Mouse (Mus musculus) testis, adult 2 months (tissue): ENCODE results near the gene Rnf220. TPM values are rescaled to one million over a fixed set of nuclear protein-coding genes. Genes with fewer than 3 reads are reported as not detected.

Source experiments
- H3K27ac ChIP-seq: fragments of 200-500 bp; 2 replicates; pipeline ENCODE4 v1.5.1; 2012; ENCODE audit warnings: low read depth, low read length; ENCODE audit not compliant: control insufficient read depth, insufficient read depth
- H3K27me3 ChIP-seq: fragments of 200-500 bp; 2 replicates; pipeline ENCODE4 v1.6.1; 2012; ENCODE audit warnings: mild to moderate bottlenecking, low read length, moderate library complexity; ENCODE audit not compliant: control insufficient read depth, insufficient read depth
- H3K36me3 ChIP-seq: fragments of 200-500 bp; 2 replicates; pipeline ENCODE4 v1.6.1; 2012; ENCODE audit warnings: mild to moderate bottlenecking, low read length; ENCODE audit not compliant: control insufficient read depth, insufficient read depth
- H3K4me1 ChIP-seq: fragments of 200-500 bp; 2 replicates; pipeline ENCODE4 v1.6.1; 2012; ENCODE audit warnings: low read length; ENCODE audit not compliant: control insufficient read depth, insufficient read depth
- H3K4me3 ChIP-seq: fragments of 200-500 bp; 2 replicates; pipeline ENCODE4 v1.5.1; 2012; ENCODE audit warnings: low read depth, mild to moderate bottlenecking, low read length, moderate library complexity, mixed read lengths; ENCODE audit not compliant: control insufficient read depth
- CTCF ChIP-seq: fragments of 200-500 bp; IDR thresholded peaks from 2 replicates; pipeline ENCODE4 v1.5.1; 2012; ENCODE audit warnings: low read depth, mild to moderate bottlenecking, inconsistent platforms, low read length, moderate library complexity; ENCODE audit not compliant: control insufficient read depth, insufficient read depth, insufficient replicate concordance
- POLR2A ChIP-seq: fragments of 200-500 bp; IDR thresholded peaks from 2 replicates; pipeline ENCODE4 v1.6.1; 2012; ENCODE audit warnings: low read depth, mild to moderate bottlenecking, inconsistent platforms, low read length, moderate library complexity; ENCODE audit not compliant: control insufficient read depth
- polyA plus RNA-seq: library from polyadenylated mRNA; depleted of rRNA; stranded (reverse); fragments of >200 nt; gene quantifications from 2 replicates; pipeline ENCODE4 v1.2.3, GENCODE M21; 2012

Gene Rnf220
- polyA plus RNA-seq, 1 experiment = 146 TPM

DNA sequence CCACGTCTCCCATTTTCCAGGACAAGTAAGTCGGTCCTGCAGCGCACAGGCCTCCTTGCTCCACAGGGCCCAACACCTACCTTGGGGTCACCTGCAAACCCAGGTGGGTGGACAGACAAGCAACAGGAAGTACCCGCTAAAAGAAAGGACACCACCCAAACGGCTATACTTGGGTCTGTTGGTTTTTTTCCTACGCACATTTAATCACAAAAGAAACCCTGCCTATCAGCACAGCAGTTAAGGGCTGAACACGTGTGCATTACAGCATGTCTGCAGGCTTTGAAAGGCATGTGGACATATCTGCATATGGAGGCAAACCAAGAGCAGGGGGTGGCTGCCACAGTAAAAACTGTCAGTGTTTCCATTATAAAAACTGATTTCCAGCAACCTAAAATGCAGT is 10.7 kb downstream of the Rnf220 start:
- H3K4me3 ChIP-seq = no peak overlapping the region
- no peak overlapping the region for H3K27ac ChIP-seq

DNA sequence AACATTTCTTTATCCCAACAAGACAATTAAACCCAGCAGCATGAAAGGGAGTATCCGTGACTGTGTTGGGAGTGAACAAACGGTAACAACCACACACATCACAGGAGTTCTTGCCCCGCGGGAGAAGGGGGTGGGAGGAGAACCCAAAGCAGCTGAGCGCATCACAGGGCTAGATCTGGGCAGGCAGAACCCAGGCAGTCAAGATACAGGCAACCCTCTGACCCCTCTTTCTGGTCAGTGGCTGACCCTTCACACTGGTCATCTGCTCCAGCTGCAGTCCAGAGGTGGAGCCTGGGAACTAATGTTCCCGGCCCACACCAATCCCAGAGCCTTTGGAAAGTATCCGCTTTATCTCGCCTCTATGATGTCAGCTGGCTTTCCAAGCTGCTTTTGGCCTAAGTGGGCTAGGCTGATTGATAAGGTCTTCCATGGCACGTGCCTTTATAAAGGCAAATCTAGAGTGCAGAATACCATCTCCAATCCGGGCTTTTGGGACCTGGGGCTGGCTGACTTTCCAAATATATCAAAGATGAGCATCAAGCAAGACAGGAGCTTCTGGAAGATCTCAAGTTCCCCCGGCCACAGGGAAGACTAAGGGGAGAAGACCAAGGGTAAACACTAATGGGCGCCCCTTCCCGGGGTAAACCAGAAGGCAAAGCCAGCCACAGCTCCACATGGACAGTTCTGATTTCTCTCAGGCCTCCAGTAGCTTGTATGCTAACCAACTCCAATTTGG is 11.6 kb downstream of the Rnf220 start:
- TF ChIP-seq CTCF (no peak), POLR2A (no peak)
- Histone ChIP-seq H3K4me1 (peaks cover 12% of the 10 kb centered on the region), H3K36me3 (no peaks in the 10 kb centered on the region)

More for the DNA sequence above, 10.7 kb downstream of the Rnf220 start:
- H3K4me1 ChIP-seq = peaks cover 12% of the 10 kb centered on the region
- no peaks in the 10 kb centered on the region for H3K36me3 ChIP-seq
- no peaks in the 10 kb centered on the region for H3K27me3 ChIP-seq
- TF ChIP-seq CTCF = no peak
- TF ChIP-seq POLR2A = no peak

GRCm38 (mm10) chr4:117484256-117485044 is 12.4 kb downstream of the Rnf220 start:
- Histone ChIP-seq H3K27me3 (no peaks in the 10 kb centered on the region), H3K36me3 (no peaks in the 10 kb centered on the region), H3K4me3 (peak overlapping the region; percentile 16), H3K27ac (no peak overlapping the region), H3K4me1 (peaks cover 12% of the 10 kb centered on the region)
- TF ChIP-seq POLR2A = no peak
- TF ChIP-seq CTCF = no peak

More for the DNA sequence above, 11.6 kb downstream of the Rnf220 start:
- H3K27ac ChIP-seq = no peak overlapping the region
- no peak overlapping the region for H3K4me3 ChIP-seq
- no peaks in the 10 kb centered on the region for H3K27me3 ChIP-seq

DNA sequence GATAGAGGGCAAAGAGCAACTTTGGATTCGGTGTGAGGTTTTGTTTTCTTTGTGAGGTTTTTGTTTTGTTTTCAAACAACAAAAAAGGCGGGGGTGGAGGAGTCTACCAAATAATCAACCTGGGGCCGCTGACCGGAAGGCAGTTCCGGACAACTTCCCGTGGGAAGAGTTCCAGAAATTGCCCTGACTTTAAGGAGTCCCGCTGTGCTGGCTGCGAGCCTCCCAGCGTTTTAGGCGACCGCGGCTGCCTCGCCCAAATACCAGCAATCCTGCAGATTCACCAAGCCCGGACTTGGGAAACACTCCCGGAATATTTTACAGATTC is 13.0 kb downstream of the Rnf220 start:
- H3K27me3 ChIP-seq = no peaks in the 10 kb centered on the region
- H3K4me3 ChIP-seq = peak overlapping the region; percentile 16
- H3K4me1 ChIP-seq = peaks cover 12% of the 10 kb centered on the region
- H3K36me3 ChIP-seq = no peaks in the 10 kb centered on the region
- no peak overlapping the region for H3K27ac ChIP-seq
- TF ChIP-seq POLR2A (no peak), CTCF (no peak)

- no peak overlapping the region for H3K27ac ChIP-seq
- no peaks in the 10 kb centered on the region for H3K27me3 ChIP-seq
- peaks cover 12% of the 10 kb centered on the region for H3K4me1 ChIP-seq
- no peaks in the 10 kb centered on the region for H3K36me3 ChIP-seq
- H3K4me3 ChIP-seq = no peak overlapping the region
- TF ChIP-seq POLR2A (no peak), CTCF (no peak)
Measured at GRCm38 (mm10) chr4:117482103-117482502, 14.7 kb downstream of the Rnf220 start.

DNA sequence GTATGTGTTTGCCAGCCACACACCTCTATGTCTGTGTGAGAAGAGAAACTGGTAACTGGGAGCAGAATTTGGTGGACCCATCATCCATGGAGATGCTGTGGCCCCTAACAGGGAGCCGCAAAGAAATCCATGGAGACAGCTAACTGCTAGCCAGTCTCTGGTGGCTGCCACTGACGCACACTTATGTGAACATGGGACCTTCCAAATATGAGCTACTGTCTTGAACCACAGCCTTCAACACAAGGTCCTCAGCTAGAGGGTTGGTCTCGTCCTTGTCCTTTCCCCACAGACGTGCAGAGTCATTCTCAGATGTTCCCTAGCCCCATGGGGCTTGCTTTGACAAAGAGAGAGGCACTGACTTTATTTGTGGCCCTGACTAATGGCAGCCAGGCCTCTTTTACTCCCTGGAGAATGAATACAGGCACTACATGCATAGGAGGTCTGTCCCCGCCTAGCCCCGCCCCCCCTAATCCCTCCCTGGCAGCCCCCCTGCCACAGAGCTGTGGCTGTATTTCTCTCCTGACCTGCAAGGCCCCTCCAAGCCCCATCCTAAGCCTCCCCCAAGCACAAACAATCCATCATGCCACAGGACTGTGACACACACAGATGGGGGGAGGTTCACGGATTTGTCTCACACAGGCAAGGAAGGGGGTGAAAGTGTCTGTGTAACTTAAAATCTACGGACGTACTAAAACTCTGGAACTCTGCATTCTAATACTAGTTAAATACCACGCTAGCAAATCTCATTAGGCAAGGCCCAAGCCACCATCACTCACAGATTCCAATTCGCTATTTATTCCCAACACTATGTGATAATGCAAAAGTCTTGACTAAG is 16.0 kb downstream of the Rnf220 start:
- Histone ChIP-seq H3K27me3 (no peaks in the 10 kb centered on the region), H3K4me3 (no peak overlapping the region), H3K36me3 (no peaks in the 10 kb centered on the region), H3K4me1 (peaks cover 12% of the 10 kb centered on the region), H3K27ac (no peak overlapping the region)
- no peak for TF ChIP-seq POLR2A
- TF ChIP-seq CTCF = no peak

DNA sequence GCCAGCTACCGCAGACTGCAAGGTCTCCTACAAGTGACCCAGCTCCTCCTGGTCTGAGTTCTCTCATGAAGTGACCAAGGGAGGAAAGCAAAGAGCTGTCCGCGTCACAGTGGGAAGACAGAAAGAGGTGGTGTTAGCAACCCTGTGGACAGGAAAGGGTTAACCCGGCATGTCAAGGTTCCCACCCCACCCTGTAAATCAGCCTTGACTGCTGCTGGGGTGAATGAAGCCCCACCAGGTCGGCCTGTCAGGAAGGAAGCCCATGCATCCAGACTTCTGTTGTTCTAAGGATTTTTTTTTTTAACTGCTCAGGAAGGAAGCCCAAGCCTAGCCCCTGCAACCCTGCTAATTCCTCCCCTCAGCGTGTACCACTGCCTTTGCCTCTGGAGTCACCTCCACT is 16.9 kb downstream of the Rnf220 start:
- H3K36me3 ChIP-seq = no peaks in the 10 kb centered on the region
- H3K27ac ChIP-seq = no peak overlapping the region
- TF ChIP-seq CTCF (no peak), POLR2A (no peak)
- no peaks in the 10 kb centered on the region for H3K27me3 ChIP-seq
- H3K4me1 ChIP-seq = peaks cover 11% of the 10 kb centered on the region
- no peak overlapping the region for H3K4me3 ChIP-seq
